Mouse (Mus musculus) neural tube, embryonic 11.5 days (tissue): ENCODE measurements at regions not wholly inside any gene's neighbourhood (a gene's known extent, or its start where the extent isn't known, plus 50 kb on each side); places are given as distances from the start of the nearest gene placed in this dataset.

Experiments used
- ATAC-seq: fragments of 200-750 bp; cut with Nextera tagmentation; 2 replicates; pipeline ENCODE4 v1.8.0; 2017; ENCODE audit warnings: moderate number of reproducible peaks, mild to moderate bottlenecking, moderate TSS enrichment, moderate library complexity; ENCODE audit not compliant: insufficient read depth, low FRiP score, low TSS enrichment
- DNase-seq: peaks from one replicate; pipeline ENCODE4 v3.0.0-alpha.2; 2015; ENCODE audit warnings: low spot score
- H3K27ac ChIP-seq: fragments of 300-500 bp; sonication (generic); 2 replicates; pipeline ENCODE4 v1.5.1; 2014; ENCODE audit warnings: low read depth, mild to moderate bottlenecking, low read length
- H3K27me3 ChIP-seq: fragments of 300-500 bp; sonication (generic); 2 replicates; pipeline ENCODE4 v1.6.1; 2014; ENCODE audit warnings: mild to moderate bottlenecking, low read length, mixed read lengths; ENCODE audit not compliant: control insufficient read depth, insufficient read depth
- H3K36me3 ChIP-seq: fragments of 300-500 bp; sonication (generic); 2 replicates; pipeline ENCODE4 v1.6.1; 2014; ENCODE audit warnings: mild to moderate bottlenecking, low read length, moderate library complexity, mixed read lengths; ENCODE audit not compliant: control insufficient read depth, insufficient read depth
- H3K4me1 ChIP-seq: fragments of 300-500 bp; sonication (generic); 2 replicates; pipeline ENCODE4 v1.6.1; 2014; ENCODE audit warnings: low read length, mixed read lengths; ENCODE audit not compliant: control insufficient read depth, insufficient read depth
- H3K4me2 ChIP-seq: fragments of 300-500 bp; sonication (generic); 2 replicates; pipeline ENCODE4 v1.6.1; 2014; ENCODE audit warnings: low read depth, mild to moderate bottlenecking, moderate library complexity
- H3K4me3 ChIP-seq: fragments of 300-500 bp; sonication (generic); 2 replicates; pipeline ENCODE4 v1.5.1; 2014; ENCODE audit warnings: low read depth, low read length
- H3K9ac ChIP-seq: fragments of 300-500 bp; sonication (generic); 2 replicates; pipeline ENCODE4 v1.6.1; 2014; ENCODE audit warnings: mild to moderate bottlenecking, low read length
- H3K9me3 ChIP-seq: fragments of 300-500 bp; sonication (generic); 2 replicates; pipeline ENCODE4 v1.6.1; 2016; ENCODE audit warnings: low read length; ENCODE audit not compliant: control insufficient read depth
- whole genome bisulfite sequencing: fragments of 180-500 bp; shearing (Covaris S2); extraction: QIAGEN DNeasy Blood & Tissue Kit; methylation state at CpG from one replicate; pipeline ENCODE4 v1.1.7; 2014; 5-methylcytosine and 5-hydroxymethylcytosine counted together

DNA sequence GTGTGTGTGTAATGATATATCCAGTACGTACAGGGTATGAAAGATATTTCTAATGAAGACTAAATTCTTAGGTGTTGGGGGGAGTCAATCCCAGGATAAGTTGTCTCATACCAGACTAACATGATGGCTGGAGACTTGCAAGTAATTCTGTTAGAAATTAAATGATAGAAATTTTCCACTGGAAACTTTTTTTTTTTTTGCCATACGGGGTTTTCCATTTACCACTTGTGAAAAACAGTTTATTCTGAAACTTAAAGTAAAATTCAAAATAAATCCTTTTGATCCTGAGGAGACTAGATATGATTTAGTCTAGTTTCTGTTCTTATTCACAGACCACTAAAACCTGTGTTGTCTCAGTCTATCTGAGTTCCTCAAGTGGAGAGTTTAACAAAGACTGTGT lies 119.5 kb upstream of the Mmadhc start:
- Histone ChIP-seq H3K27me3 (no peaks in the 10 kb centered on the region), H3K9me3 (no peaks in the 10 kb centered on the region), H3K4me3 (no peak overlapping the region), H3K9ac (no peak overlapping the region), H3K4me1 (no peaks in the 10 kb centered on the region), H3K36me3 (no peaks in the 10 kb centered on the region), H3K4me2 (no peak overlapping the region), H3K27ac (no peak overlapping the region)
- WGBS = 88% methylated on average over 2 of the region's 2 CpGs
- DNase-seq (no peak), ATAC-seq (no peak)

DNA sequence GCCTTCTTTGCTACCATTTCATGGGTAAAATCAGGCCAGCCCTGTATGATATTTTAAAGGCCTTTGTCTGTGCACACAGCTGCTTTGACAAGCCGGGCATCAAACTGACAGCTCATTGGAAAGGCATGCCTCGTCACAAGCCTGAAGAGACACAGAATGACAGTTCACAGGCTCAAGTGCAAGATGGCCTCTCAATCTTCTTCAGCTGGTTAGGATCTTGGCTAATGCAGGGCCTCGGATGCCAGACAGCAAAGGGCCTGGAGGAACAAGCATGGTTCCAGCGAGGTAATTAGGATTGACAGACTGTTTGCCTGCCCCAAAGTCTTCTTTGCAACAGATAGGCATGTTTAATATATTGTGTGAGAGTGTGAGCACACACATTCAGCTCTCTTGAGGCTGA lies 109.3 kb upstream of the Mmadhc start:
- no peaks in the 10 kb centered on the region for H3K9me3 ChIP-seq
- H3K9ac ChIP-seq = no peak overlapping the region
- no peak overlapping the region for H3K4me3 ChIP-seq
- H3K4me2 ChIP-seq = no peak overlapping the region
- no peaks in the 10 kb centered on the region for H3K36me3 ChIP-seq
- no peak for ATAC-seq
- WGBS = 75% methylated on average over 4 of the region's 4 CpGs
- no peaks in the 10 kb centered on the region for H3K4me1 ChIP-seq
- H3K27me3 ChIP-seq = no peaks in the 10 kb centered on the region
- no peak overlapping the region for H3K27ac ChIP-seq
- DNase-seq = no peak

DNA sequence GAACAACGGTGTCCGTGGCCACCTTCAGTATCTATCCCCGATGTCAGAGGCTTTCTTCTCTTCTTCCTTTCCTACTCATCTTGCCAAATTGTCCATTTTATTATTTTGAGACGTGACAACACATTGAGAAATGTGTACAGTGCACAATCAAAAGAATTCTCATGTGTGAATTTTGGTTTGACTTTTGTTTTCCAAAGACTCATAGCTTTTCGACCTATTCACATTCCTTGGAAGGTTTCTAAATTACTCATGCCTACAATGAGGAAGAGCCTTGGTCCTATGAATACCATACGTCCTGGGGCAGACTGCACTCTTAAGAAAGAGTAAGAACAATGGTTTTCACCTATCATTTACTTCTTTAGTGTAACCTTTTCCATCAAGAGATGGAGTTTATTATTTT lies 106.5 kb upstream of the Mmadhc start:
- Histone ChIP-seq H3K9me3 (no peaks in the 10 kb centered on the region), H3K27me3 (no peaks in the 10 kb centered on the region), H3K9ac (no peak overlapping the region), H3K4me3 (no peak overlapping the region), H3K4me1 (no peaks in the 10 kb centered on the region), H3K27ac (no peak overlapping the region), H3K36me3 (no peaks in the 10 kb centered on the region), H3K4me2 (no peak overlapping the region)
- 90% methylated on average over 6 of the region's 6 CpGs for WGBS
- ATAC-seq (no peak), DNase-seq (no peak)

DNA sequence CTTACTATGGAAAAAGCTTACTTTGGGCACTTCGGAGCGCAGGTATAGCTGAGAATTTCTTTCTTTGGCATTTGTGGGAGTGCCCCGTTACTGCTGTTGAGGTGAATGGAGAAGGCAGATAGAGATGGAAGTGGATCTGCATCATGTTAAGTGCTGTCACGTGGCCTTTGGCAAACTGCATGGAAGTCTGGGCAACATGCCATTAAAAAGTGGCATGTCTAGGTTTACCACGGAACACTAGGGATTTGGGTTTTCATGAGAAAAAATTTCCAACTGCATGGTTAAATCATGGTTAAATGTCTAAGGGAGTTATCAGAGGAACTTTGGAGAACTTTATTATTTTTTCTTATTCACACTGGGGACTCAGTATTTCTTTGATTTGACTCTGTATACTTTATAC lies 102.0 kb upstream of the Mmadhc start:
- Histone ChIP-seq H3K4me3 (no peak overlapping the region), H3K27me3 (no peaks in the 10 kb centered on the region), H3K36me3 (no peaks in the 10 kb centered on the region), H3K9ac (no peak overlapping the region), H3K9me3 (no peaks in the 10 kb centered on the region), H3K4me2 (no peak overlapping the region), H3K4me1 (no peaks in the 10 kb centered on the region), H3K27ac (no peak overlapping the region)
- DNase-seq (no peak), ATAC-seq (no peak)
- 93% methylated on average over 5 of the region's 5 CpGs for WGBS

DNA sequence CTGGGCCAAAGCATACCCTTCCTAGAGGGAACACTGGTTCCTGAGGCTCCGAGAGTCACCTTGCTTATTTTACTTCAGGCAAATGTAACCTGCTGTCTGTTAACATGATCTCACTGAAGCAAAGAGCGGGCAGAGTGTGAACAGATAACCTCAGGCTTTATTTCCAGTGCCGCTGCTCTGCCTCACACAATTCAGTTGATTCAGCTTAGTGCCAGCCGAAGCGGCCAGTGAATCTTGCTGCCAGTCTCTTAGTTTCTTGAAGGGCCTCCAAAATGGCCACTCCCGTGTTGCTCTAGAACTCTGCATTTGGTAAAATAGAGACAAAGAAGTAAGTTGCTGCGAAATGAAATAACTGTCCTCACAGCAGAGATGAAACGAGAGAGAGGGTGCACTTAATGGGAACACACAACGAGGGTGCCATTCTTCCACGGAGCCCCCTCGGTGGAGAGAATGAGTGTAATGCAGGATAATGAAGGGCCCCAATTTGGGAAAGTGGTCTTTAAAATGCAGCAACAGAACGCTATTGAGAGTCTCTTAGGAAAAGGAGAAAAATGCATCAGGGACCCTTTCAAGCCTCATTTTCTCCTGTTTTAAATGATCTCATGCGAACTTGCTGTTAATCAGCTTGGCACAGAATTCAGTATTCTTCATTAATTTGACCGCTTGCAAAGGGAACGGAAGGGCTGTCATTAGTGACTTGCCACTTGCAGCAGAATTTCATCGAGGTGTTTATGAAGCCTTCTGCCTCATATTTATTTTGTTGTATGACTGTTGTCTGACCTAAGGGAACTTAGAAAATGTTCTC lies 81.2 kb upstream of the Mmadhc start:
- no peaks in the 10 kb centered on the region for H3K4me1 ChIP-seq
- no peak for ATAC-seq
- H3K36me3 ChIP-seq = no peaks in the 10 kb centered on the region
- H3K4me2 ChIP-seq = no peak overlapping the region
- DNase-seq = no peak
- no peaks in the 10 kb centered on the region for H3K9me3 ChIP-seq
- no peak overlapping the region for H3K4me3 ChIP-seq
- 81% methylated on average over 16 of the region's 16 CpGs for WGBS
- no peaks in the 10 kb centered on the region for H3K27me3 ChIP-seq
- no peak overlapping the region for H3K9ac ChIP-seq
- H3K27ac ChIP-seq = no peak overlapping the region

DNA sequence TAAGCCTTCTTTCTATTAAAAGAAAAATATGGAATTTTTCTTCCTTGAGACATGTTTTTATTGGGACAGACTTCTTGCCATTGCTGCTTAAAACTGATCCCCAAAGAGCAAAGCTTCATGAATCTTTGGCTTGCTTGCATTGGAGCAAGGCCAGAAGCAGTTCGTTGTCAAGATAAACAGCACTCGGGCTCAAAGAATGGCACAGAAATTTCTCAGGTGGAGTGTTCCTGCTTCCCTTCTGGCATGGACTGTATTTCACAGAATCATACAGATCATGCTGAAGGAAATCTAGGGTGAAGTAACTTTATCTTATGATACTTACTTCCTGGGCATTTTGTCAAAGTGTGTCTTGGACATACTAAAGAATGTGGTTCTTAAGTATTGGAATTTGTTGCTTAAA lies 77.0 kb upstream of the Mmadhc start:
- no peaks in the 10 kb centered on the region for H3K9me3 ChIP-seq
- H3K36me3 ChIP-seq = no peaks in the 10 kb centered on the region
- H3K4me1 ChIP-seq = no peaks in the 10 kb centered on the region
- H3K27ac ChIP-seq = no peak overlapping the region
- H3K4me2 ChIP-seq = no peak overlapping the region
- no peaks in the 10 kb centered on the region for H3K27me3 ChIP-seq
- no peak overlapping the region for H3K4me3 ChIP-seq
- DNase-seq (no peak), ATAC-seq (no peak)
- H3K9ac ChIP-seq = no peak overlapping the region
- 71% methylated on average over 2 of the region's 2 CpGs for WGBS

DNA sequence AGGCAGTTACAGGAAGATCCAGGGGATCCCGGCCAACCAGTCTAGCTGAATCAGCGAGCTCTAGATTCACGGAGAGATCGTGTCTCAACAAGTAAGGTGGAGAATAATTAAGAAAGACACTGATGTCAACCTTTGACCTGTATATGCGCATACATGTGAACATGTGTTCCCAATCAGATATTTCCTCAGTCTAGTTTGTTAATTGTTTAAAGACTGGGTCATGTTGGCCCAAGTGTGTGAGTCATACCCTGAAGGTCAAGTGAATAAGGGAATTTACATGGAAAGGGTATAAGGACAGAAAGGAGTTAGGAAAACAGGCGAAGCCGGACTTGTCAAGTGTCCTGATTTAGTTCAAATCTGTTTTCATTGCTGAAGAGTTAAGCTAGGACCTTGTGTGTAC lies 76.4 kb upstream of the Mmadhc start:
- DNase-seq (no peak), ATAC-seq (no peak)
- Histone ChIP-seq H3K9ac (no peak overlapping the region), H3K4me1 (no peaks in the 10 kb centered on the region), H3K27ac (no peak overlapping the region), H3K4me2 (no peak overlapping the region), H3K4me3 (no peak overlapping the region), H3K27me3 (no peaks in the 10 kb centered on the region), H3K36me3 (no peaks in the 10 kb centered on the region), H3K9me3 (no peaks in the 10 kb centered on the region)
- 88% methylated on average over 7 of the region's 7 CpGs for WGBS

DNA sequence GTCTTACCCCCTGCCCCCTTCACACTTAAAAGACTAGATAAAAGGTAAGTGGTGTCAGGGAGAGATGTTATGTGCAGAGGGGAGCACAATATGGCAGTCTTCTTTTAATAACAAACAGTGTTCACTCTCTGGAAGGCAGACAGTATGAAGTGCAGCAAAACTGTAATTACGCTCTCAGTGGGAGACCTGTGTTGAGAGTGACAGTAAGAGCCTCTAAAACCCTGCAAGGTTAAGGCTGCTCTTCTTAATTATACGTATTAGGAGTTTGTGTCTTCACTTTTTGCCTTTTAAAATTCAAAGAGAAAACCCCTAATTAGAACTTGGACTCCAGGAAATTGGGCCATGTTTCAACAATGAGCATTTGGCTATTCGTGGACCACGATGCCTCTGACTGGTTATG lies 72.2 kb upstream of the Mmadhc start:
- no peak for ATAC-seq
- DNase-seq = no peak
- 63% methylated on average over 4 of the region's 4 CpGs for WGBS

DNA sequence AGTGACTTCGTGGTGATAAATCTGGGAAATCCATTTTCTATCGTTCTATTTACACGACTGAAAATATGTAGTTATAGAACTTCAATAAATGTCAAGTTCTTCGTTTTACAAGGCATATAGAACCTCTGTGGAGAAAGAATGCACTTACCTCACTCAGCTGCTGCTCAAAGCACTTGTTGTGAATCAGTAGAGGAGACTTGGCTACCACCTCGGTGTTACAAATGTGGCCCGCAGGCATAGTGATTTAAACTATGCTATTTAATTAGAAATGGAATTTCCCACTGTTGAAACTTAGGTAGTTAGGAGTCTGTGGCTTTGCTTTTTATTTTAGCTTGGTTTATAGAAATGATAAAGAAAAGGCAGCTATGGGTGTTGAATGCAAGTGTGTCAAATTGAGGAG lies 71.8 kb upstream of the Mmadhc start:
- 69% methylated on average over 6 of the region's 6 CpGs for WGBS
- H3K27me3 ChIP-seq = no peaks in the 10 kb centered on the region
- H3K4me3 ChIP-seq = no peak overlapping the region
- H3K36me3 ChIP-seq = no peaks in the 10 kb centered on the region
- no peak for ATAC-seq
- H3K27ac ChIP-seq = no peak overlapping the region
- no peaks in the 10 kb centered on the region for H3K4me1 ChIP-seq
- no peak for DNase-seq
- no peaks in the 10 kb centered on the region for H3K9me3 ChIP-seq
- no peak overlapping the region for H3K9ac ChIP-seq
- H3K4me2 ChIP-seq = no peak overlapping the region

More for the DNA sequence above, 72.2 kb upstream of the Mmadhc start:
- H3K9ac ChIP-seq = no peak overlapping the region
- no peaks in the 10 kb centered on the region for H3K27me3 ChIP-seq
- H3K36me3 ChIP-seq = no peaks in the 10 kb centered on the region
- H3K4me2 ChIP-seq = no peak overlapping the region
- no peaks in the 10 kb centered on the region for H3K9me3 ChIP-seq
- H3K27ac ChIP-seq = no peak overlapping the region
- H3K4me1 ChIP-seq = no peaks in the 10 kb centered on the region
- H3K4me3 ChIP-seq = no peak overlapping the region
